Mouse (Mus musculus) layer of hippocampus, adult 6 months (tissue): ENCODE measurements around the gene Tnnc1. TPM values are rescaled to one million over a fixed set of nuclear protein-coding genes. Genes with fewer than 3 reads are reported as not detected.

Experiments
- long read RNA-seq, 2 experiments: library from polyadenylated mRNA; unstranded; transcript quantifications; one replicate each; pipeline ENCODE4 v2.0.0; 2019 to 2020
- polyA plus RNA-seq: library from polyadenylated mRNA; unstranded; fragments of <200 nt; fragmentation: Nextera tagmentation; gene quantifications from 2 replicates; pipeline ENCODE4 v1.2.3, GENCODE M21; 2021

The Tnnc1 gene
- polyA plus RNA-seq = 2.8 and 5.2 TPM in 2 replicates
- long read RNA-seq, experiment 1 = 0 reads
- long read RNA-seq, experiment 2, partial matches to known transcripts = 0 of 1 reads
- long read RNA-seq, experiment 2, other reads (novel, unspliced or antisense) = 1 of 1 reads

GRCm38 (mm10) chr14:31208084-31208483, at the start of gene Tnnc1:
Tnnc1 (plus strand) TSS chr14:31208312.

GRCm38 (mm10) chr14:31168425-31168824, 39.7 kb upstream of the Tnnc1 start, which contains the start of gene Stab1:
Stab1 (minus strand) TSS chr14:31168641.

GRCm38 (mm10) chr14:31216846-31217245, 8.7 kb downstream of the Tnnc1 start, which contains the start of gene Nisch:
Nisch (minus strand) TSS chr14:31216946.

GRCm38 (mm10) chr14:31217666-31218065, 9.6 kb downstream of the Tnnc1 start, which contains the start of gene Sema3g:
Sema3g (plus strand) TSS chr14:31217860.

GRCm38 (mm10) chr14:31251084-31251604, 43.0 kb downstream of the Tnnc1 start, which contains the start of the genes Phf7 and Bap1:
Phf7 (minus strand) TSS chr14:31251317.
Bap1 (plus strand) TSS chr14:31251450.

Other genes with a start within 250 kb of the Tnnc1 start
- gene Glt8d1, start 206.9 kb upstream of the Tnnc1 start, polyA plus RNA-seq = 14.6 and 14.9 TPM in 2 replicates
- 565 and 597 TPM in 2 replicates for gene Spcs1, start 206.6 kb upstream of the Tnnc1 start, polyA plus RNA-seq
- 7.9 and 9.7 TPM in 2 replicates for gene Pbrm1, start 189.2 kb upstream of the Tnnc1 start, polyA plus RNA-seq
- gene Gnl3, start 189.2 kb upstream of the Tnnc1 start, polyA plus RNA-seq = 14.9 TPM in 2 replicates
- 136 and 163 TPM in 2 replicates for gene Smim4, start 79.4 kb upstream of the Tnnc1 start, polyA plus RNA-seq
- gene Nt5dc2, start 77.3 kb upstream of the Tnnc1 start, polyA plus RNA-seq = 23.3 and 23.4 TPM in 2 replicates
- gene Stab1, start 39.7 kb upstream of the Tnnc1 start, polyA plus RNA-seq = 6.7 and 8.1 TPM in 2 replicates
- 170 and 174 TPM in 2 replicates for gene Nisch, start 8.6 kb downstream of the Tnnc1 start, polyA plus RNA-seq
- 0.06 and 0.13 TPM in 2 replicates for gene Sema3g, start 9.5 kb downstream of the Tnnc1 start, polyA plus RNA-seq
- 3.5 and 4.3 TPM in 2 replicates for gene Phf7, start 43.0 kb downstream of the Tnnc1 start, polyA plus RNA-seq
- gene Bap1, start 43.1 kb downstream of the Tnnc1 start, polyA plus RNA-seq = 66.7 and 67.4 TPM in 2 replicates
- gene Dnah1, start 115.6 kb downstream of the Tnnc1 start, polyA plus RNA-seq = 3.5 and 4.3 TPM in 2 replicates
- gene Capn7, start 128.3 kb downstream of the Tnnc1 start, polyA plus RNA-seq = 13.8 and 15.4 TPM in 2 replicates
- gene Sh3bp5, start 227.8 kb downstream of the Tnnc1 start, polyA plus RNA-seq = 33.9 and 42.8 TPM in 2 replicates